Mouse (Mus musculus) small intestine, adult 2 months (tissue): ENCODE results near the gene Camkk1. TPM values are rescaled to one million over a fixed set of nuclear protein-coding genes. Genes with fewer than 3 reads are reported as not detected.

Experiments
- H3K27ac ChIP-seq: fragments of 200-500 bp; 2 replicates; pipeline ENCODE4 v1.5.1; 2012; ENCODE audit warnings: low read depth, low read length, control low read depth, inconsistent platforms; ENCODE audit not compliant: insufficient read depth
- H3K27me3 ChIP-seq: fragments of 200-500 bp; 2 replicates; pipeline ENCODE4 v1.6.1; 2012; ENCODE audit warnings: mild to moderate bottlenecking, moderate library complexity, low read length, inconsistent platforms; ENCODE audit not compliant: control insufficient read depth, insufficient read depth
- H3K36me3 ChIP-seq: fragments of 200-500 bp; 2 replicates; pipeline ENCODE4 v1.6.1; 2012; ENCODE audit warnings: mild to moderate bottlenecking, low read length, control low read depth, inconsistent platforms; ENCODE audit not compliant: control insufficient read depth, insufficient read depth
- H3K4me1 ChIP-seq: fragments of 200-500 bp; 2 replicates; pipeline ENCODE4 v1.6.1; 2012; ENCODE audit warnings: low read length, inconsistent platforms, mixed read lengths; ENCODE audit not compliant: control insufficient read depth, insufficient read depth, insufficient read length
- H3K4me3 ChIP-seq: fragments of 200-500 bp; 2 replicates; pipeline ENCODE4 v1.5.1; 2012; ENCODE audit warnings: low read depth, mild to moderate bottlenecking, control low read depth, inconsistent platforms, low read length, moderate library complexity
- CTCF ChIP-seq: fragments of 200-500 bp; IDR thresholded peaks from 2 replicates; pipeline ENCODE4 v1.5.1; 2012; ENCODE audit warnings: low read depth, mild to moderate bottlenecking, control low read depth, inconsistent platforms, low read length, moderate library complexity, mixed read lengths; ENCODE audit not compliant: insufficient replicate concordance, insufficient read length; ENCODE audit errors: extremely low read depth
- POLR2A ChIP-seq: fragments of 200-500 bp; IDR thresholded peaks from 2 replicates; pipeline ENCODE4 v1.6.1; 2012; ENCODE audit warnings: low read depth, mild to moderate bottlenecking, control low read depth, inconsistent platforms, low read length, moderate library complexity
- WGBS: fragments of 180-500 bp; shearing (Covaris S2); methylation state at CpG from one replicate; pipeline ENCODE4 v1.1.7; 2018; 5-methylcytosine and 5-hydroxymethylcytosine counted together
- polyA plus RNA-seq: library from polyadenylated mRNA; depleted of rRNA; stranded (reverse); fragments of >200 nt; gene quantifications from 2 replicates; pipeline ENCODE4 v1.2.3, GENCODE M21; 2012

Camkk1 gene
- polyA plus RNA-seq, 1 experiment: 2.0 TPM

DNA sequence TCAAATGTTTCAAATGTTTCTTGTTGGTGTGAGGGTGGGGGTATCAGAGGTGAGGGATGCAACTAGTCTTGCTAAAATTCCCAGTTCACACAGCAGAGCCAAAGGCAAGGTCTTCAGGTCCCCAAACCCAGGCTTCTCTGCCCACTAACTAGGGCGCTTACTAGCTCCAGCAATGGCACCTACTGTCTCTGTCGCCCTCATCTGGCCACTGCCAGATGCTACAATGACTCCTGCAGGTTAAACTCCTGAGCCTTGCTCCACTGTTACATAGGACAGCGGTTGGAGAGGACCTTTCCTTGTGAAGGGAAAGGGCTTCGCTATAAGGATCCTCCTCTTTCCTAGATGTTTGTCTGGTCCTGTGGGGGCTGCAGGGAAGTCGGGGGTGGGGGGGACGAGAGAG is 17.8 kb upstream of the Camkk1 start:
- peaks cover 8% of the 10 kb centered on the region for H3K4me1 ChIP-seq
- no peaks in the 10 kb centered on the region for H3K27me3 ChIP-seq
- TF ChIP-seq POLR2A (no peak), CTCF (peak; percentile 92; the same call in 1 of the 2 replicates)
- no peak overlapping the region for H3K4me3 ChIP-seq
- WGBS: 14% methylated on average over 6 of the region's 6 CpGs
- no peak overlapping the region for H3K27ac ChIP-seq
- no peaks in the 10 kb centered on the region for H3K36me3 ChIP-seq

- Histone ChIP-seq H3K27me3 (no peaks in the 10 kb centered on the region), H3K36me3 (no peaks in the 10 kb centered on the region), H3K4me3 (no peak overlapping the region), H3K4me1 (peaks cover 3% of the 10 kb centered on the region; the same call in 1 of the 2 replicates), H3K27ac (no peak overlapping the region)
- 0% methylated on average over 2 of the region's 2 CpGs for WGBS
- TF ChIP-seq POLR2A (no peak), CTCF (peak; percentile 82; the same call in 1 of the 2 replicates)
These were observed 12.4 kb upstream of the Camkk1 start for GRCm38 (mm10) chr11:73006377-73006776.

- TF ChIP-seq POLR2A (no peak), CTCF (no peak)
- H3K27ac ChIP-seq: no peak overlapping the region
- H3K4me1 ChIP-seq: peaks cover 3% of the 10 kb centered on the region; the same call in 1 of the 2 replicates
- no peaks in the 10 kb centered on the region for H3K27me3 ChIP-seq
- no peak overlapping the region for H3K4me3 ChIP-seq
- no peaks in the 10 kb centered on the region for H3K36me3 ChIP-seq
- WGBS: 28% methylated on average over 3 of the region's 3 CpGs
These were observed 11.7 kb upstream of the Camkk1 start for GRCm38 (mm10) chr11:73007113-73007512.

DNA sequence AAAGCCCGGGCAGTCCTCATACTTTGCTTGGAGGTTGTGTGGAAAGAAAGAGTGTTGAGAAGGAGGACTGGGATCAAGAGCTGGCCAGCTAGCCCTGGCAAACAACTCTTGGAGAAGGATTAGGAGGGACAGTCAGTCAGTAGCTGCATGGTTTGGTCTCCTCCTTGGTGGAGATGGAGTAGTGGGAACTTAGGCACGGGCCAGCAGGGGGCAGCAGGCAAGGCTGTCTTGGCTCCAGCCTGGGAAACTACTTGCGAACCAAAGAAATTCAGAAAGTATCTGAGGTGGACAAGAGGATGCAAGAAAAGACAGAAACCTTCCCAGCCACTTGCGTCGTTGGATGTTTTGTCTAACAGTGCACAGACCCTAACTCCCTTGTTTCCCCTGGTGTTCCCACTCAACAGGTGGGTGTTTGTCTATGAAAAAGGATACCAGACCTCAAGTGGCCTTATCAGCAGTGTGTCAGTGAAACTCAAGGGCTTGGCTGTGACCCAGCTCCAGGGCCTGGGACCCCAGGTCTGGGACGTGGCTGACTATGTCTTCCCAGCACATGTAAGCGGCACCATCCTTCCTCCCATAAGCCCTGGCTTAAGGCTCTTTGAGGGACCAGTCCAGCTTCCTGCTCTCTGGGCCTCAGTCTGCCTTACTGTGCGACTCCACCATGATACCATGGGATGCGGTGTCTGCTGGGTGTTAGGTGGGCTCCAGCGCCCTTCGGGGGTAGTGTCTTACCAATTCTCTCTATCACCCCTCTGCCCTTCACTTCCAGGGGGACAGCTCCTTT is 10.9 kb upstream of the Camkk1 start:
- Histone ChIP-seq H3K27me3 (no peaks in the 10 kb centered on the region), H3K36me3 (no peaks in the 10 kb centered on the region), H3K4me3 (no peak overlapping the region), H3K27ac (no peak overlapping the region), H3K4me1 (peaks cover 3% of the 10 kb centered on the region; the same call in 1 of the 2 replicates)
- TF ChIP-seq CTCF (peak; percentile 83), POLR2A (no peak)
- WGBS: 57% methylated on average over 11 of the region's 11 CpGs

DNA sequence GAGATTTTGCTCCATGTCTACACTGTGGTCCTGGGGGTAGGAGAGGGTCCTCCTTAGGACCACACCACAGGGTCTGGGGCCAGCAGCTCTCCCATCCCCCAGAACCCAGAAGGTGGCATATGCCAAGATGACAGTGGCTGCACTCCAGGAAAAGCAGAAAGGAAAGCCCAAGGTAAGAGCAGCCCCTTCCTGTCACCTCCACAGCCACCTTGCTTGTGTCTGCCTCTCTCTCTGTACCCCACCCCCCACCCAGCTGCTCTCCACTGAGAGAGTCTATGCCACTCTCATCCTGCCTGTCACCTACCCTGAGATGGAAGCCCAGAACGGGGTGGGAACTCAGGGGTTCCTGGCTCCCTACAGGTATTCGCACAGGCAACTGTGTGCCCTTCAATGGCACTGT is 10.0 kb upstream of the Camkk1 start:
- 63% methylated on average over 2 of the region's 2 CpGs for WGBS
- no peak overlapping the region for H3K4me3 ChIP-seq
- no peak for TF ChIP-seq CTCF
- TF ChIP-seq POLR2A: no peak

GRCm38 (mm10) chr11:73009531-73010274 is 9.1 kb upstream of the Camkk1 start:
- H3K27me3 ChIP-seq: no peaks in the 10 kb centered on the region
- H3K27ac ChIP-seq: no peak overlapping the region
- H3K4me1 ChIP-seq: peaks cover 3% of the 10 kb centered on the region; the same call in 1 of the 2 replicates
- H3K36me3 ChIP-seq: no peaks in the 10 kb centered on the region
- TF ChIP-seq POLR2A (no peak), CTCF (no peak)
- WGBS: 72% methylated on average over 13 of the region's 13 CpGs
- no peak overlapping the region for H3K4me3 ChIP-seq

More for the DNA sequence above, 10.0 kb upstream of the Camkk1 start:
- H3K4me1 ChIP-seq: peaks cover 3% of the 10 kb centered on the region; the same call in 1 of the 2 replicates
- no peaks in the 10 kb centered on the region for H3K36me3 ChIP-seq
- H3K27ac ChIP-seq: no peak overlapping the region
- H3K27me3 ChIP-seq: no peaks in the 10 kb centered on the region

- 72% methylated on average over 5 of the region's 5 CpGs for WGBS
- TF ChIP-seq POLR2A (no peak), CTCF (no peak)
- Histone ChIP-seq H3K36me3 (no peaks in the 10 kb centered on the region), H3K4me1 (no peaks in the 10 kb centered on the region), H3K27ac (no peak overlapping the region), H3K27me3 (no peaks in the 10 kb centered on the region), H3K4me3 (no peak overlapping the region)
These were observed 4.8 kb upstream of the Camkk1 start for GRCm38 (mm10) chr11:73013981-73014380.
